Mouse (Mus musculus) macrophage (primary cell): ENCODE results near the gene Zfp383. TPM values are rescaled to one million over a fixed set of nuclear protein-coding genes. Genes with fewer than 3 reads are reported as not detected.
"Not testable (repeated sequence)": the region's sequence is repeated elsewhere in the genome, so short reads cannot be mapped to it uniquely, and the experiment has no call there.

Source experiments
- H3K27ac ChIP-seq: fragments of 350-480 bp; formaldehyde crosslinking; 2 replicates; pipeline ENCODE4 v1.9.0; 2021
- H3K36me3 ChIP-seq: fragments of 350-480 bp; formaldehyde crosslinking; 2 replicates; pipeline ENCODE4 v1.9.0; 2021; ENCODE audit errors: inconsistent target
- H3K4me3 ChIP-seq: fragments of 350-480 bp; formaldehyde crosslinking; 2 replicates; pipeline ENCODE4 v1.9.0; 2021; ENCODE audit errors: inconsistent target
- H3K79me2 ChIP-seq: fragments of 350-480 bp; formaldehyde crosslinking; 2 replicates; pipeline ENCODE4 v1.9.0; 2021; ENCODE audit errors: inconsistent target
- WGBS: methylation state at CpG from one replicate; pipeline ENCODE4 v1.1.7; 2026; ENCODE audit warnings: inconsistent platforms; ENCODE audit not compliant: missing documents; 5-methylcytosine and 5-hydroxymethylcytosine counted together
- polyA plus RNA-seq: library from polyadenylated mRNA; stranded (reverse); fragments of 250-400 nt; gene quantifications from 3 replicates; pipeline ENCODE4 v1.2.4, GENCODE M21; 2018; ENCODE audit warnings: inconsistent platforms

The Zfp383 gene
- polyA plus RNA-seq, 1 experiment from 2014 or later, result 1.3 TPM

DNA sequence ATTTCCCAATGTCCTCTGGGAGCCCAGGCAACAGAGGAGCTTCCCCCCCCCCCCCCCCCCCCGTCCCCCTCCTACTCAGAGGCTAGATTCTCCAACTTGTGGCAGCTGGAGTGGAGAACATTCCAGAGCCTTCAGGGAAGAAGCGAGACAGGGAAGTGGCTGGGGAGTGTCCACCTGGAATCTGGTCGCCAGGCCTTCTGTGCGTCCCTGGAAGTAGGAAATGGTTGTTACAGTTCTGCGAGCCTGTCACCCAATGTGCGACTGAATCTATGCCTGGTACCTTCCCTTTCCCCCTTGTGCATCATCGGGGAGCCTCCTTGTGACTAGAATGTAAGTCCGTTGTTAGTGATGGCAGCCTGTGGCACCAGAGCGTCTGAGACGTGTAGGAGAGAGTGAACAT lies 48.2 kb downstream of the Zfp383 start:
- 91% methylated on average over 9 of the region's 10 CpGs for WGBS
- Histone ChIP-seq H3K4me3 (no peak overlapping the region), H3K79me2 (no peaks in the 10 kb centered on the region; the same call in 1 of the 2 replicates), H3K36me3 (no peaks in the 10 kb centered on the region), H3K27ac (no peak overlapping the region)

DNA sequence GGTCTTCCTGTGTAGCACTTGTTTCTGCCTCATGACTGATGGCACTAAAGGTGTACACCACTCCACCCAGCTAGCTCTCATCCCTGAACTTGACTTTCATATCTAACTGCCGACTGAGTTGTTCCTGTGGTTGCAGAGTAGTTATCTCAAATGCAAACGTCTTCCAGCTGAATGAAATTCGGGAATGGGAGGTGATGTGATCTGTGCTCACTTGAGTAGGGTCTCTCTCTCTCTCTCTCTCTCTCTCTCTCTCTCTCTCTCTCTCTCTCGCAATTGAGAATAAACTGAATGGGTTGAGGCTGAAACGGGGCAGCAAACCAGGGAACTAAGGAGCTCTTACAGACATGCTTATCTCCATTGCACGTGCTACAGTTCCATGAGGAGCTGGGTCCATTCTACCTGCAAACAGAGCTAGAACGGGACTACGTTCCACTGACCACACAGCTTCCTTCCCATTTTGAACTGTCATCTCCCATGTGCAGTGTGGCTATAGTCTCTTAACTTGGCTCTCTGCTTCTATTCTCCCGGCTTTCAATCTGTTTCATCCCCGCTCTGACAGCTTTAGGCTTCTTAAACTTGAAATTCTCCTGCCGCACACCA lies 50.2 kb downstream of the Zfp383 start:
- no peak overlapping the region for H3K27ac ChIP-seq
- H3K36me3 ChIP-seq, result no peaks in the 10 kb centered on the region
- no peaks in the 10 kb centered on the region for H3K79me2 ChIP-seq
- H3K4me3 ChIP-seq, result no peak overlapping the region
- WGBS, result 55% methylated on average over 11 of the region's 11 CpGs

DNA sequence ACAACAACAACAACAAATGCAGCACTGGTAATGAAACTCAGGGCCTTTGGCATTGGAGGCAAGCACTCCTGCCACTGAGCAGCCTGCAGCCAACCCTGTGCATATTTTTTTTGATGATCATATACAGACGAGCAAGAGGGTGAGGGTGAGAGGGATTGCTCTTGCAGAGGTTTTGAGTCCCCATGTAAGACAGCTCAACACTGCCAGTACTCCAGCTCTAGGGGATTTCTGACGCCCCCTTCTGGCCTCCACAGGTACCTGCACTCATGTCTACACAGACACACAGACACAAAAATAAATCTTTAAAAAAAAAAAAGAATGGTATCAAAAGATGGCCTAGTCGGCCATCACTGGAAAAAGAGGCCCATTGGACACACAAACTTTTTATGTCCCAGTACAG lies 51.0 kb downstream of the Zfp383 start:
- H3K27ac ChIP-seq, result no peak overlapping the region
- WGBS, result 72% methylated on average over 3 of the region's 3 CpGs
- no peaks in the 10 kb centered on the region for H3K79me2 ChIP-seq
- no peak overlapping the region for H3K4me3 ChIP-seq
- no peaks in the 10 kb centered on the region for H3K36me3 ChIP-seq

DNA sequence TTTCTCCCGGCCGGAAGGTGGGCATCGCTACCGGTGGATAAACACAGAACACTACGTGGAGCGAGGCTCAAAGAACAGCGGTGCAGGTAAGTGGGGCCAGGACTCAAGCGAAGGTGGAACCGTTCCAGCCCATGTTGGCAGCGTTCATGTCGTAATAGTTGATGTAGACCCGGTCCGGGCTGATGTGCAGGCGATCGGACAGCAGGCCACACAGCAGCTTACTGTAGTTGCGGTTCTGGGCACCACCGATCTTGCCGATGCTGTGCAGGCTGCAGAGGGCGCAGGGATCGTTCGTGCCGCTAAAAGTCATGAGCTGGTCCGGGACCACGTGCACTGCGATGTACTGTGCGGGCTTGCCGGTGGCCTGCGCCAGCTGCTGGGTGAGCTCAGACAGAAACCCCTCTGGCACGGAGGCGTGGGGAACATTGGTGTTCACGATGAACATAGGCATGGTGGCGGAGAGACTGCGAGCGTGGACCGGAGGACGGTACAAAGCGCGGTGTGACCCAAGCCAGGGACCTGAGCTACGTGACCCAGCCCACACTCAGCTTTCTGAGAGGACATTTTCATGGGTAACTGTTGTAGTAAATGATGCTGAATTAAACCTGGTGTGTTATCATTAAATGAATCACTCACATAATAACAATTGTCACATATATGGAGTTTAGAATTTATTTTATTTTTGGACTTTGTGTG lies 57.2 kb downstream of the Zfp383 start:
- not testable (repeated sequence) for H3K27ac ChIP-seq, H3K4me3 ChIP-seq, H3K79me2 ChIP-seq, H3K36me3 ChIP-seq
- WGBS, result 81% methylated on average over 15 of the region's 39 CpGs

Other genes with a start within 250 kb of the Zfp383 start
- gene Catsperg2, start 181.2 kb upstream of the Zfp383 start, polyA plus RNA-seq, result not detected in 3 replicates
- gene Zfp84, start 139.7 kb upstream of the Zfp383 start, polyA plus RNA-seq, result 8.7 to 12.3 TPM (median 11.7 TPM) in 3 replicates
- gene Zfp30, start 124.2 kb upstream of the Zfp383 start, polyA plus RNA-seq, result 0.57 to 1.1 TPM (median 0.83 TPM) in 3 replicates
- gene Zfp790, start 92.1 kb upstream of the Zfp383 start, polyA plus RNA-seq, result 7.8 to 8.9 TPM (median 8.4 TPM) in 3 replicates
- gene Zfp940, start 54.6 kb upstream of the Zfp383 start, polyA plus RNA-seq, result 0.31 to 0.79 TPM (median 0.50 TPM) in 3 replicates
- 2.0 to 2.8 TPM (median 2.5 TPM) in 3 replicates for gene Zfp420, start 48.2 kb upstream of the Zfp383 start, polyA plus RNA-seq
- 2.9 to 5.0 TPM (median 3.6 TPM) in 3 replicates for gene Zfp27, start 1.7 kb upstream of the Zfp383 start, polyA plus RNA-seq
- 4.4 to 6.4 TPM (median 5.5 TPM) in 3 replicates for gene Zfp74, start 45.9 kb downstream of the Zfp383 start, polyA plus RNA-seq
- gene Zfp568, start 75.7 kb downstream of the Zfp383 start, polyA plus RNA-seq, result 2.6 to 4.6 TPM (median 2.8 TPM) in 3 replicates
- gene Zfp14, start 143.2 kb downstream of the Zfp383 start, polyA plus RNA-seq, result 1.3 to 1.7 TPM (median 1.5 TPM) in 3 replicates
- 2.3 to 2.6 TPM (median 2.5 TPM) in 3 replicates for gene Zfp82, start 164.7 kb downstream of the Zfp383 start, polyA plus RNA-seq
- not detected in 3 replicates for gene Gm26920, start 182.2 kb downstream of the Zfp383 start, polyA plus RNA-seq
- gene Zfp566, start 182.3 kb downstream of the Zfp383 start, polyA plus RNA-seq, result 1.9 to 2.1 TPM (median 2.0 TPM) in 3 replicates
- 12.5 to 26.3 TPM (median 21.7 TPM) in 3 replicates for gene Zfp260, start 186.6 kb downstream of the Zfp383 start, polyA plus RNA-seq
- gene Zfp382, start 213.7 kb downstream of the Zfp383 start, polyA plus RNA-seq, result 4.3 to 6.3 TPM (median 4.8 TPM) in 3 replicates